Mouse (Mus musculus) C2C12 (cell line): Measurements from ENCODE around the gene Gak. TPM values are rescaled to one million over a fixed set of nuclear protein-coding genes. Genes with fewer than 3 reads are reported as not detected.

Experiments
- H3K27me3 ChIP-seq: one replicate; pipeline ENCODE4 v1.6.1; 2011; ENCODE audit not compliant: control insufficient read depth, insufficient read depth, insufficient read length
- H3K36me3 ChIP-seq: one replicate; pipeline ENCODE4 v1.6.1; 2011; ENCODE audit not compliant: control insufficient read depth, insufficient read depth
- H3K4me3 ChIP-seq: one replicate; pipeline ENCODE4 v1.5.1; 2011; ENCODE audit warnings: mild to moderate bottlenecking, control low read depth; ENCODE audit not compliant: poor library complexity, insufficient read depth, severe bottlenecking
- H3K79me2 ChIP-seq: one replicate; pipeline ENCODE4 v1.6.1; 2011; ENCODE audit not compliant: control insufficient read depth, insufficient read depth
- H3K79me3 ChIP-seq: one replicate; pipeline ENCODE4 v1.6.1; 2011; ENCODE audit warnings: low read depth, control low read depth
- H3ac ChIP-seq: one replicate; pipeline ENCODE3; 2011; ENCODE audit warnings: low read depth; ENCODE audit not compliant: control insufficient read depth, insufficient read length
- CEBPB ChIP-seq: IDR thresholded peaks from one replicate; pipeline ENCODE4 v1.6.1; 2011; ENCODE audit warnings: low read depth, mild to moderate bottlenecking, control low read depth, moderate library complexity
- CTCF ChIP-seq: IDR thresholded peaks from one replicate; pipeline ENCODE4 v1.5.1; 2011; ENCODE audit not compliant: control insufficient read depth, insufficient read depth, insufficient read length
- FOSL1 ChIP-seq: IDR thresholded peaks from one replicate; pipeline ENCODE4 v1.8.0; 2011; ENCODE audit warnings: mild to moderate bottlenecking, low read length; ENCODE audit not compliant: poor library complexity, insufficient read depth, severe bottlenecking
- MAX ChIP-seq: IDR thresholded peaks from one replicate; pipeline ENCODE4 v1.6.1; 2011; ENCODE audit warnings: mild to moderate bottlenecking, control low read depth
- MYOD1 ChIP-seq: IDR thresholded peaks from one replicate; pipeline ENCODE4 v1.6.1; 2011; ENCODE audit warnings: low read depth; ENCODE audit not compliant: control insufficient read depth, insufficient read length
- MYOG ChIP-seq: IDR thresholded peaks from one replicate; pipeline ENCODE4 v1.6.1; 2011; ENCODE audit not compliant: control insufficient read depth, insufficient read length; ENCODE audit errors: extremely low read depth
- USF1 ChIP-seq: IDR thresholded peaks from one replicate; pipeline ENCODE4 v1.6.1; 2011; ENCODE audit warnings: low read depth, mild to moderate bottlenecking, control low read depth, moderate library complexity
- polyA plus RNA-seq: library from polyadenylated mRNA; unstranded; fragments of >200 nt; fragmentation: generic; extraction: Trizol; gene quantifications from one replicate; pipeline ENCODE4 v1.2.1, GENCODE M21; 2012; ENCODE audit warnings: missing spikeins

Gak gene
- polyA plus RNA-seq, 1 experiment: 44.0 TPM

- TF ChIP-seq CEBPB (no peak), USF1 (no peak), MYOD1 (no peak), MAX (no peak), FOSL1 (no peak), MYOG (no peak), CTCF (no peak)
- H3K4me3 ChIP-seq: no peak within 1 kb of the TSS
- no peak within 1 kb of the TSS for H3ac ChIP-seq
- no peaks in the 10 kb centered on the region for H3K79me2 ChIP-seq
- H3K36me3 ChIP-seq: no peaks in the 10 kb centered on the region
- no peaks in the 10 kb centered on the region for H3K79me3 ChIP-seq
- H3K27me3 ChIP-seq: peaks cover 16% of the 10 kb centered on the region
These were observed 79.9 kb downstream of the Gak start, which contains the start of gene Cplx1 for GRCm38 (mm10) chr5:108549489-108550206. Gene Cplx1 (minus strand): TSS chr5:108550024.

GRCm38 (mm10) chr5:108549137-108549488 is 80.4 kb downstream of the Gak start:
- Histone ChIP-seq H3K27me3 (peaks cover 13% of the 10 kb centered on the region), H3ac (no peak overlapping the region), H3K79me2 (no peaks in the 10 kb centered on the region), H3K4me3 (no peak overlapping the region), H3K36me3 (no peaks in the 10 kb centered on the region), H3K79me3 (no peaks in the 10 kb centered on the region)
- TF ChIP-seq USF1: no peak
- TF ChIP-seq MAX: no peak
- TF ChIP-seq MYOD1: no peak
- no peak for TF ChIP-seq CEBPB
- no peak for TF ChIP-seq FOSL1

- TF ChIP-seq USF1 (no peak), MYOG (no peak), MYOD1 (no peak), CEBPB (no peak)
- H3K27me3 ChIP-seq: peaks cover 12% of the 10 kb centered on the region
- no peaks in the 10 kb centered on the region for H3K79me2 ChIP-seq
- no peak overlapping the region for H3K4me3 ChIP-seq
- no peaks in the 10 kb centered on the region for H3K79me3 ChIP-seq
- no peaks in the 10 kb centered on the region for H3K36me3 ChIP-seq
- no peak overlapping the region for H3ac ChIP-seq
These were observed 81.9 kb downstream of the Gak start for GRCm38 (mm10) chr5:108547636-108548035.

GRCm38 (mm10) chr5:108543516-108544291 is 85.9 kb downstream of the Gak start:
- Histone ChIP-seq H3K79me3 (no peaks in the 10 kb centered on the region), H3ac (no peak overlapping the region), H3K27me3 (peaks cover 3% of the 10 kb centered on the region), H3K79me2 (no peaks in the 10 kb centered on the region), H3K36me3 (no peaks in the 10 kb centered on the region), H3K4me3 (no peak overlapping the region)
- no peak for TF ChIP-seq FOSL1
- no peak for TF ChIP-seq CEBPB
- no peak for TF ChIP-seq MAX
- TF ChIP-seq CTCF: no peak

GRCm38 (mm10) chr5:108534188-108534587 is 95.4 kb downstream of the Gak start:
- no peak overlapping the region for H3ac ChIP-seq
- no peaks in the 10 kb centered on the region for H3K79me3 ChIP-seq
- H3K4me3 ChIP-seq: no peak overlapping the region
- no peaks in the 10 kb centered on the region for H3K79me2 ChIP-seq
- TF ChIP-seq MAX: no peak
- TF ChIP-seq CEBPB: no peak
- TF ChIP-seq FOSL1: no peak
- no peak for TF ChIP-seq MYOG
- no peak for TF ChIP-seq MYOD1
- TF ChIP-seq USF1: no peak
- no peak for TF ChIP-seq CTCF
- no peaks in the 10 kb centered on the region for H3K36me3 ChIP-seq
- H3K27me3 ChIP-seq: peaks cover 4% of the 10 kb centered on the region

- peaks cover 11% of the 10 kb centered on the region for H3K27me3 ChIP-seq
- no peaks in the 10 kb centered on the region for H3K79me2 ChIP-seq
- H3K4me3 ChIP-seq: no peak overlapping the region
- no peaks in the 10 kb centered on the region for H3K36me3 ChIP-seq
- no peak overlapping the region for H3ac ChIP-seq
- no peak for TF ChIP-seq MYOG
- TF ChIP-seq MAX: no peak
- TF ChIP-seq CTCF: no peak
- TF ChIP-seq MYOD1: no peak
- TF ChIP-seq FOSL1: no peak
- no peak for TF ChIP-seq USF1
- TF ChIP-seq CEBPB: no peak
- no peaks in the 10 kb centered on the region for H3K79me3 ChIP-seq
These were observed 107.0 kb downstream of the Gak start for GRCm38 (mm10) chr5:108522597-108522996.
